Mouse (Mus musculus) spleen, adult 2 months (tissue): ENCODE results near the gene Cox6b2. TPM values are rescaled to one million over a fixed set of nuclear protein-coding genes. Genes with fewer than 3 reads are reported as not detected.
"Not testable (repeated sequence)": the region's sequence is repeated elsewhere in the genome, so short reads cannot be mapped to it uniquely, and the experiment has no call there.

Source experiments
- DNase-seq, 2 experiments: peaks; one replicate each; pipeline versions ENCODE4 v3.0.0 to v3.0.0-alpha.2; 2012 to 2021; ENCODE audit warnings: low spot score in 2 of 2, low read depth in 1 of 2
- H3K27ac ChIP-seq: fragments of 200-500 bp; 2 replicates; pipeline ENCODE4 v1.5.1; 2012; ENCODE audit warnings: low read length, inconsistent platforms; ENCODE audit not compliant: insufficient read depth
- H3K27me3 ChIP-seq: fragments of 200-500 bp; 2 replicates; pipeline ENCODE4 v1.6.1; 2012; ENCODE audit warnings: mild to moderate bottlenecking, moderate library complexity, low read length, inconsistent platforms; ENCODE audit not compliant: control insufficient read depth, insufficient read depth
- H3K36me3 ChIP-seq: fragments of 200-500 bp; 2 replicates; pipeline ENCODE4 v1.6.1; 2012; ENCODE audit warnings: mild to moderate bottlenecking, low read length, inconsistent platforms; ENCODE audit not compliant: control insufficient read depth, insufficient read depth
- H3K4me1 ChIP-seq: fragments of 200-500 bp; 2 replicates; pipeline ENCODE4 v1.6.1; 2011; ENCODE audit warnings: inconsistent platforms; ENCODE audit not compliant: control insufficient read depth, insufficient read depth, insufficient read length
- H3K4me3 ChIP-seq: fragments of 200-500 bp; 2 replicates; pipeline ENCODE4 v1.5.1; 2011; ENCODE audit warnings: mild to moderate bottlenecking, inconsistent platforms; ENCODE audit not compliant: insufficient read depth, insufficient read length; ENCODE audit errors: extremely low read depth
- CTCF ChIP-seq: fragments of 200-500 bp; IDR thresholded peaks from 2 replicates; pipeline ENCODE4 v1.5.1; 2011; ENCODE audit warnings: mild to moderate bottlenecking, inconsistent platforms; ENCODE audit not compliant: insufficient read depth, insufficient read length, insufficient replicate concordance; ENCODE audit errors: extremely low read depth
- POLR2A ChIP-seq: fragments of 200-500 bp; IDR thresholded peaks from 2 replicates; pipeline ENCODE4 v1.6.1; 2011; ENCODE audit warnings: low read depth, low read length, inconsistent platforms
- WGBS: fragments of 180-500 bp; shearing (Covaris S2); methylation state at CpG from one replicate; pipeline ENCODE4 v1.1.7; 2018; 5-methylcytosine and 5-hydroxymethylcytosine counted together
- polyA plus RNA-seq: library from polyadenylated mRNA; depleted of rRNA; stranded (reverse); fragments of >200 nt; gene quantifications from 2 replicates; pipeline ENCODE4 v1.2.3, GENCODE M21; 2012; rRNA removed

Gene Cox6b2
- polyA plus RNA-seq: 14.5 and 44.8 TPM in 2 replicates

GRCm38 (mm10) chr7:4752821-4753570, at the start of gene Cox6b2:
Gene Cox6b2, minus strand, starts transcription at chr7:4753094.
- Histone ChIP-seq H3K27me3 (peaks cover 1% of the 10 kb centered on the region; the same call in 1 of the 2 replicates), H3K36me3 (no peaks in the 10 kb centered on the region), H3K4me3 (peak within 1 kb of the TSS; percentile 45), H3K4me1 (peaks cover 4% of the 10 kb centered on the region), H3K27ac (no peak within 1 kb of the TSS)
- 9% methylated on average over 24 of the region's 24 CpGs for WGBS
- no peak for TF ChIP-seq CTCF
- no peak for TF ChIP-seq POLR2A
- DNase-seq: peak in 1 of 2 experiments; percentile 59

DNA sequence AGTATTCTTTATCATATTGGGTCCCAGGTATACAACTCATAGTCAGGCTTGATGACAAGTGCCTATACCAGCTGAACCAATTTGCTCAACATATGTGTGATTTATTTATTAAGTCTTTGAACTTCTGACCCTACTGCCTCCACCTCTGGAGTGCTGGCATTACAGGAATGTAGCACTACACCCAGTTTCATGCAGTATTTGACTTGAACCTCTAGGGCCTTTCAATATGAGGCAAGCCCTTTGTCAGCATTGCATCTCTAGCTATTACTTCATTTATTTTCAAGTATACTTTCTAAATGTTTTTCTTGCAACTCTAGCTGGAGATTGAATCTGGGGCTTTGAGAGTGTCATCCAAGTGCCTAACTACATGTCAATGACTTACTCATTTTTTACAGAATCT, 49.4 kb upstream of the Cox6b2 start:
- no peak for TF ChIP-seq POLR2A
- no peak for TF ChIP-seq CTCF
- Histone ChIP-seq H3K36me3 (peaks cover 6% of the 10 kb centered on the region), H3K27me3 (no peaks in the 10 kb centered on the region), H3K4me1 (no peaks in the 10 kb centered on the region), H3K4me3 (no peak overlapping the region), H3K27ac (no peak overlapping the region)
- DNase-seq: no peak

GRCm38 (mm10) chr7:4795767-4796433, 43.0 kb upstream of the Cox6b2 start:
- WGBS: 82% methylated on average over 7 of the region's 7 CpGs

DNA sequence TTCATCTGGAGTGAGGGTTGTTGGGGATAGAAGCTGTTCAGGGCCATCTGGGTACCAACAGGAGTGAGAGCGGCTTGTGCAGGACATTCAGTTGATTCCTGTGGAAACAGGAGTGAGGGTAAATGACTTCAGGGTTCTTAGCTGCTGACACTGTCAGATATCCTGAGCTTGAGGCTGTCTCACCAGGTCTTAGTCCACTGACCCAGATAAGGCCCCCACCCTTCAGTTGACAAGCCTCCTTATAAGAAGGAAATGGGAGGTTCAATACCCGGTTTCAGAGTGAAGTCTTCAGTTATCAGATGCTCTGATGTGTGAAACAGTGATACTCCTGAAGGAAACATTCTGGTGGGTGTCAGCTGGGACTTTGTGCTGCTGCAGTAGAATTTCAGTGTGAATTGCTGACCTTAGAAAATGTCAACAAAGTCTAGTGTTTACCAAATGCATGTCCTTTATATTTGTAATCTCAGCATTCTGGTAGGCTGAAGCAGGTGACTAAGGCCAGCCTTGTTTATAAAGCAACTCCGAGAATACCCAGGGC, 41.8 kb upstream of the Cox6b2 start:
- H3K27ac ChIP-seq: no peak overlapping the region
- no peak overlapping the region for H3K4me3 ChIP-seq
- DNase-seq: no peak

More at GRCm38 (mm10) chr7:4795767-4796433, 43.0 kb upstream of the Cox6b2 start:
- TF ChIP-seq POLR2A: no peak
- TF ChIP-seq CTCF: peak; percentile 16; the same call in 1 of the 2 replicates
- DNase-seq: no peak
- H3K4me3 ChIP-seq: no peak overlapping the region
- H3K36me3 ChIP-seq: peaks cover 19% of the 10 kb centered on the region
- H3K27me3 ChIP-seq: no peaks in the 10 kb centered on the region
- peaks cover 6% of the 10 kb centered on the region; the same call in 1 of the 2 replicates for H3K4me1 ChIP-seq
- no peak overlapping the region for H3K27ac ChIP-seq

GRCm38 (mm10) chr7:4793674-4794073, 40.8 kb upstream of the Cox6b2 start:
- Histone ChIP-seq H3K4me1 (peaks cover 6% of the 10 kb centered on the region), H3K36me3 (peaks cover 19% of the 10 kb centered on the region), H3K4me3 (peak overlapping the region; percentile 76; the same call in 1 of the 2 replicates), H3K27me3 (no peaks in the 10 kb centered on the region), H3K27ac (no peak overlapping the region)
- WGBS: 43% methylated on average over 4 of the region's 4 CpGs
- TF ChIP-seq POLR2A (no peak), CTCF (no peak)
- no peak for DNase-seq

More for the DNA sequence above, 41.8 kb upstream of the Cox6b2 start:
- Histone ChIP-seq H3K27me3 (no peaks in the 10 kb centered on the region), H3K4me1 (peaks cover 6% of the 10 kb centered on the region; the same call in 1 of the 2 replicates), H3K36me3 (peaks cover 19% of the 10 kb centered on the region)
- 64% methylated on average over 3 of the region's 3 CpGs for WGBS
- no peak for TF ChIP-seq POLR2A

DNA sequence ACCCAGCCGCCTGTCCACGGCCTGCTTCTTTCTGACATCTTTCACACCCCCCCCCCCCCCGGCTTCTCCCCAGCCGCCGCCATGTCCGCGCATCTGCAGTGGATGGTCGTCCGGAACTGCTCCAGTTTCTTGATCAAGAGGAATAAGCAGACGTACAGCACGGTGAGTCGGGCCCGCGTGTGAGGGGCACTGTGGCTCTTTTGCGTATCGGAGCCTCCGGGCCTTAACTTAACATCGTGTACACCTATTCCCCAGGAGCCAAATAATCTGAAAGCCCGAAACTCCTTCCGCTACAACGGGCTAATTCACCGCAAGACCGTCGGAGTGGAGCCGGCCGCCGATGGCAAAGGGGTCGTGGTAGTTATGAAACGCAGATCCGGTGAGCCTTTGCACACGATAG, 40.4 kb upstream of the Cox6b2 start:
- not testable (repeated sequence) for DNase-seq, H3K27me3 ChIP-seq, H3K4me1 ChIP-seq
- under 1% methylated on average over 31 of the region's 31 CpGs for WGBS
- peaks cover 19% of the 10 kb centered on the region for H3K36me3 ChIP-seq
- peak overlapping the region; percentile 79 for H3K27ac ChIP-seq
- H3K4me3 ChIP-seq: peak overlapping the region; percentile 76
